Mouse (Mus musculus): ENCODE data around the gene Nr1i2.

DNA sequence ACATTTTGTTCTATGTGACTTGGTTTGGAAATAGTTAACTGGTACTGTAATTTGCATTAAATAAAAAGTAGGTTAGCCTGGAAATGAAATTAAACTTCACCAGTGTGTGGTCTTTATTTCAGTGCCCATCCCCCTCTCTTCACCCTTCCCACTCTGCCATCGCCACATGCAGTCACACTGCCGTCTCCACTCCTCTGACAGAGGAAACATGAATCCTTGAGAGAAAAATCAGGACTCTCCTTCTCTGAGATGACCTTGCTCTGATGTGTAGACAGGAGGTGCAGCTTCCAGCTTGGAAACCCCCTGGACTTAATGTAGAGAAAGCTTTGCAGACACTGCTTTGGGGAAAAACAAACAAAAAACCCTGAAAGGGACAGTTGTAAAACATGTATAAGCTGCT lies 49.2 kb downstream of the Nr1i2 start:
- TF ChIP-seq CTCF (IDR thresholded peaks at IDR 0.05; ENCODE audit: extremely low read depth, insufficient read length, insufficient replicate concordance, low read depth, low read length) (no peak), POLR2A (IDR thresholded peaks at IDR 0.05; ENCODE audit: low read depth, low read length) (no peak)

Data from small intestine, adult 2 months (tissue).